Mouse (Mus musculus) skeletal muscle tissue, postnatal 0 days (tissue): ENCODE measurements around the gene Mesp1. TPM values are rescaled to one million over a fixed set of nuclear protein-coding genes. Genes with fewer than 3 reads are reported as not detected.

Experiments
- polyA plus RNA-seq: library from polyadenylated mRNA; unstranded; fragments of >200 nt; fragmentation: Nextera tagmentation; extraction: Ambion mirVana; gene quantifications from 2 replicates; pipeline ENCODE4 v1.2.1, GENCODE M21; 2015

Mesp1 gene
- polyA plus RNA-seq, result not detected in 2 replicates

GRCm38 (mm10) chr7:79793688-79794087, at the start of gene Mesp1:
Mesp1 (minus strand) TSS chr7:79793788.

DNA sequence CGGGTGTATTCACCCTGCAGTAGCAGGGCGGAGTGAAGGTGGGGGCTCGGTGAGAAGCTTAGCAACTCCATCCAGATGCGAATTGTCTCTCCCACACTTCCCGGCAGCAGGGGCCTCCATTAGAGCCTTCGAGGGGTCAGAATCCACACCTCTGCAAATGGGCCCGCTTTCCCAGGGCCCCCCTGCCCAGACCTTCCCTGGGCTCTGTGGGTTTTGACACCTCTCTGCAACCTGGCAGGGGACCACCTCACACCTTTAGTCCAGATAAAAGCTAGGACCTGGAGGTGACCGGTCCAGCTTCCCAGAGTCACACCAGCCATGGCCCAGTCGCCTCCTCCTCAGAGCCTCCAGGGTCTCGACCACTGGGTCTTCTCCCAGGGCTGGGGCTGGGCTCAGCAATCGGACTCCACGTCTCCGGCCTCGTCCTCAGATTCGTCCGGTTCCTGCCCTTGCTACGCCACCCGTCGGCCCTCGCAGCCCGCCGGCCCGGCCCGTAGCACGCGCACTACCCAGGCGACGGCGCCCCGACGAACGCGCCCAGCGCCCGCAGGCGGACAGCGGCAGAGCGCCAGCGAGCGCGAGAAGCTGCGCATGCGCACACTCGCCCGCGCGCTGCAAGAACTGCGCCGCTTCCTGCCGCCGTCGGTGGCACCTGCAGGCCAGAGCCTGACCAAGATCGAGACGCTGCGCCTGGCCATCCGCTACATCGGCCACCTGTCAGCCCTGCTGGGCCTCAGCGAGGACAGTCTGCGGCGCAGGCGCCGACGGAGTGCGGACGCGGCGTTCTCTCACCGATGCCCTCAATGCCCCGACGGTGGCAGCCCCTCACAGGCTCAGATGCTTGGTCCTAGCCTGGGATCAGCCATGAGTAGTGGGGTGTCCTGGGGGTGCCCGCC, 17.3 kb upstream of the Mesp1 start, which contains the start of gene Mesp2:
Gene Mesp2 (plus strand): TSS at position 117 of the 896 bp plus-strand sequence.

GRCm38 (mm10) chr7:79742659-79743536, 50.7 kb downstream of the Mesp1 start, which contains the start of the genes Pex11a and Wdr93:
Pex11a (minus strand) TSS chr7:79743131.
Wdr93 (plus strand) TSS chr7:79743163.

Other genes with a start within 250 kb of the Mesp1 start
- not detected in 2 replicates for gene Rhcg, start 176.1 kb downstream of the Mesp1 start, polyA plus RNA-seq
- gene Ticrr, start 133.6 kb downstream of the Mesp1 start, polyA plus RNA-seq, result 1.1 and 1.4 TPM in 2 replicates
- 1.1 and 1.3 TPM in 2 replicates for gene Kif7, start 78.1 kb downstream of the Mesp1 start, polyA plus RNA-seq
- gene Plin1, start 60.9 kb downstream of the Mesp1 start, polyA plus RNA-seq, result 17.4 and 87.9 TPM in 2 replicates
- gene Pex11a, start 50.7 kb downstream of the Mesp1 start, polyA plus RNA-seq, result 5.7 and 14.5 TPM in 2 replicates
- 0.24 and 2.3 TPM in 2 replicates for gene Wdr93, start 50.6 kb downstream of the Mesp1 start, polyA plus RNA-seq
- gene Mesp2, start 16.9 kb upstream of the Mesp1 start, polyA plus RNA-seq, result 0.09 and 0.26 TPM in 2 replicates
- 13.2 and 15.1 TPM in 2 replicates for gene Anpep, start 67.3 kb upstream of the Mesp1 start, polyA plus RNA-seq
- gene Ap3s2, start 126.9 kb upstream of the Mesp1 start, polyA plus RNA-seq, result 15.7 and 19.5 TPM in 2 replicates
- gene Arpin, start 141.6 kb upstream of the Mesp1 start, polyA plus RNA-seq, result 8.4 and 10.5 TPM in 2 replicates
- 4.6 and 6.2 TPM in 2 replicates for gene Zfp710, start 231.0 kb upstream of the Mesp1 start, polyA plus RNA-seq